Mouse (Mus musculus) erythroblast, embryonic 14.5 days (primary cell): ENCODE measurements around the gene Fut1.

Source experiments
- GATA1 ChIP-seq: IDR thresholded peaks from 2 replicates; pipeline ENCODE4 v1.6.1; 2012; ENCODE audit warnings: low read length, inconsistent platforms, mixed read lengths
- TAL1 ChIP-seq: IDR thresholded peaks from 3 replicates; pipeline ENCODE4 v1.6.1; 2012; ENCODE audit warnings: low read length, inconsistent platforms, mixed read lengths

DNA sequence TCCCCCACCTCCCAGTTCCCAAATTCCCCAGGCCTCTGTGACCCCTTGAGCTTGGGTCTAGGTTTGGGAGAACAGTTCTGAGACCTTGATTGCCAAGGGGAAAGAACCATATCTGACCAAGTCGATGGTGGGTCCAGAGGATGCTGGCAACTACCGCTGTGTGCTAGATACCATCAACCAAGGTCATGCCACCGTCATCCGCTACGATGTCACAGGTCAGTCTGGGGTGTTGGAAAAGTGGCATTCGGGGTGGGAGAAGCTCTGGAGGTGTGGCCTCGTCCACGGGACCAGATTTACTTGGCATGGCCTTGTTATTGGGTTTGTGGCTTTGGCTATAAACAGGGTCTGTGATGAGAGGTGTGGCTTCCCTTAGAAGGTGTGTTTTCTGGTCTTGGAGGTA, 8.4 kb downstream of the Fut1 start:
- no peak for TF ChIP-seq GATA1
- TF ChIP-seq TAL1 = no peak
